Mouse (Mus musculus) embryonic facial prominence, embryonic 14.5 days (tissue): Measurements from ENCODE around the gene Ankrd60. TPM values are rescaled to one million over a fixed set of nuclear protein-coding genes. Genes with fewer than 3 reads are reported as not detected.

ENCODE experiments used
- ATAC-seq: fragments of 200-750 bp; cut with Nextera tagmentation; 2 replicates; pipeline ENCODE4 v1.8.0; 2017; ENCODE audit warnings: low read depth, moderate number of reproducible peaks, moderate TSS enrichment
- DNase-seq: peaks from one replicate; pipeline ENCODE4 v3.0.0-alpha.2; 2015; ENCODE audit warnings: low spot score
- H3K27ac ChIP-seq: fragments of 300-500 bp; sonication (generic); replicated peaks from 2 replicates; pipeline ENCODE4 v1.5.1; 2014; ENCODE audit warnings: low read depth, mild to moderate bottlenecking, low read length, moderate library complexity
- H3K27me3 ChIP-seq: fragments of 300-500 bp; sonication (generic); replicated peaks from 2 replicates; pipeline ENCODE4 v1.6.1; 2014; ENCODE audit warnings: low read length; ENCODE audit not compliant: control insufficient read depth, insufficient read depth
- H3K36me3 ChIP-seq: fragments of 300-500 bp; sonication (generic); 2 replicates; pipeline ENCODE4 v1.6.1; 2014; ENCODE audit warnings: low read length, mixed read lengths; ENCODE audit not compliant: control insufficient read depth, insufficient read depth
- H3K4me1 ChIP-seq: fragments of 300-500 bp; sonication (generic); 2 replicates; pipeline ENCODE4 v1.6.1; 2014; ENCODE audit warnings: antibody characterized with exemption, low read length; ENCODE audit not compliant: control insufficient read depth, insufficient read depth
- H3K4me2 ChIP-seq: fragments of 300-500 bp; sonication (generic); 2 replicates; pipeline ENCODE4 v1.6.1; 2014; ENCODE audit warnings: low read depth, mild to moderate bottlenecking, low read length, moderate library complexity, mixed read lengths
- H3K4me3 ChIP-seq: fragments of 300-500 bp; sonication (generic); 2 replicates; pipeline ENCODE4 v1.5.1; 2014; ENCODE audit warnings: low read depth, mild to moderate bottlenecking, low read length
- H3K9ac ChIP-seq: fragments of 300-500 bp; sonication (generic); 2 replicates; pipeline ENCODE4 v1.6.1; 2014; ENCODE audit warnings: low read depth, mild to moderate bottlenecking, low read length, moderate library complexity, mixed read lengths
- H3K9me3 ChIP-seq: fragments of 300-500 bp; sonication (generic); 2 replicates; pipeline ENCODE4 v1.6.1; 2016; ENCODE audit warnings: low read length; ENCODE audit not compliant: control insufficient read depth
- WGBS: fragments of 180-500 bp; shearing (Covaris S2); extraction: QIAGEN DNeasy Blood & Tissue Kit; methylation state at CpG from one replicate; pipeline ENCODE4 v1.1.7; 2014; 5-methylcytosine and 5-hydroxymethylcytosine counted together
- polyA plus RNA-seq: library from polyadenylated mRNA; unstranded; fragments of >200 nt; fragmentation: Nextera tagmentation; extraction: Ambion mirVana; gene quantifications from 2 replicates; pipeline ENCODE4 v1.2.1, GENCODE M21; 2014

The Ankrd60 gene
- polyA plus RNA-seq, result not detected in 2 replicates

- Histone ChIP-seq H3K9ac (peak within 1 kb of the TSS; percentile 65), H3K27me3 (peaks cover 2% of the 10 kb centered on the region; the same call in 1 of the 2 replicates), H3K4me3 (peak within 1 kb of the TSS; percentile 46), H3K9me3 (no peaks in the 10 kb centered on the region), H3K4me2 (peak within 1 kb of the TSS; percentile 81), H3K27ac (no peak within 1 kb of the TSS), H3K4me1 (peaks cover 5% of the 10 kb centered on the region), H3K36me3 (no peaks in the 10 kb centered on the region)
- 17% methylated on average over 26 of the region's 58 CpGs for WGBS
- DNase-seq (peak; percentile 31), ATAC-seq (peak; percentile 64)
These were observed at the start of gene Ankrd60 for GRCm38 (mm10) chr2:173577669-173578557. Ankrd60 (minus strand) TSS chr2:173578365.

GRCm38 (mm10) chr2:173625786-173626185, 47.6 kb upstream of the Ankrd60 start:
- Histone ChIP-seq H3K9ac (no peak overlapping the region), H3K9me3 (no peaks in the 10 kb centered on the region), H3K4me3 (no peak overlapping the region), H3K4me1 (0 out of 2 replicates have a peak, but pooled peaks cover 6% of the 10 kb centered on the region), H3K4me2 (no peak overlapping the region), H3K36me3 (no peaks in the 10 kb centered on the region), H3K27ac (no peak overlapping the region), H3K27me3 (no peaks in the 10 kb centered on the region)
- ATAC-seq (no peak), DNase-seq (no peak)
- 92% methylated on average over 3 of the region's 3 CpGs for WGBS

- Histone ChIP-seq H3K4me1 (0 out of 2 replicates have a peak, but pooled peaks cover 6% of the 10 kb centered on the region), H3K4me3 (no peak overlapping the region), H3K36me3 (no peaks in the 10 kb centered on the region), H3K27me3 (no peaks in the 10 kb centered on the region), H3K9ac (no peak overlapping the region), H3K9me3 (no peaks in the 10 kb centered on the region), H3K4me2 (no peak overlapping the region), H3K27ac (no peak overlapping the region)
- DNase-seq, result no peak
- ATAC-seq, result no peak
- 59% methylated on average over 7 of the region's 7 CpGs for WGBS
These were observed 46.5 kb upstream of the Ankrd60 start for GRCm38 (mm10) chr2:173624667-173625066.

GRCm38 (mm10) chr2:173622173-173622601, 44.0 kb upstream of the Ankrd60 start:
- Histone ChIP-seq H3K36me3 (no peaks in the 10 kb centered on the region), H3K9me3 (no peaks in the 10 kb centered on the region), H3K4me1 (0 out of 2 replicates have a peak, but pooled peaks cover 6% of the 10 kb centered on the region), H3K9ac (no peak overlapping the region), H3K4me2 (no peak overlapping the region), H3K27me3 (no peaks in the 10 kb centered on the region), H3K27ac (no peak overlapping the region), H3K4me3 (no peak overlapping the region)
- 45% methylated on average over 7 of the region's 7 CpGs for WGBS
- DNase-seq (peak; percentile 74), ATAC-seq (peak; percentile 62; the same call in 1 of the 2 replicates)

- H3K27ac ChIP-seq, result no peak overlapping the region
- no peak overlapping the region for H3K4me3 ChIP-seq
- H3K36me3 ChIP-seq, result no peaks in the 10 kb centered on the region
- H3K4me2 ChIP-seq, result no peak overlapping the region
- ATAC-seq (no peak), DNase-seq (no peak)
- H3K9ac ChIP-seq, result no peak overlapping the region
- H3K27me3 ChIP-seq, result no peaks in the 10 kb centered on the region
- H3K4me1 ChIP-seq, result 0 out of 2 replicates have a peak, but pooled peaks cover 6% of the 10 kb centered on the region
- no peaks in the 10 kb centered on the region for H3K9me3 ChIP-seq
- WGBS, result 88% methylated on average over 4 of the region's 4 CpGs
These were observed 42.5 kb upstream of the Ankrd60 start for GRCm38 (mm10) chr2:173620645-173621044.

- Histone ChIP-seq H3K36me3 (peaks cover 11% of the 10 kb centered on the region; the same call in 1 of the 2 replicates), H3K9me3 (no peaks in the 10 kb centered on the region), H3K4me2 (no peak overlapping the region), H3K4me3 (no peak overlapping the region), H3K27ac (no peak overlapping the region), H3K4me1 (0 out of 2 replicates have a peak, but pooled peaks cover 6% of the 10 kb centered on the region), H3K9ac (no peak overlapping the region), H3K27me3 (no peaks in the 10 kb centered on the region)
- DNase-seq (no peak), ATAC-seq (no peak)
- WGBS, result 88% methylated on average over 5 of the region's 5 CpGs
These were observed 41.0 kb upstream of the Ankrd60 start for GRCm38 (mm10) chr2:173619132-173619531.

GRCm38 (mm10) chr2:173616156-173616555, 38.0 kb upstream of the Ankrd60 start:
- Histone ChIP-seq H3K4me1 (no peaks in the 10 kb centered on the region), H3K36me3 (peaks cover 11% of the 10 kb centered on the region; the same call in 1 of the 2 replicates), H3K9me3 (no peaks in the 10 kb centered on the region), H3K9ac (no peak overlapping the region), H3K27me3 (no peaks in the 10 kb centered on the region), H3K27ac (no peak overlapping the region), H3K4me2 (no peak overlapping the region), H3K4me3 (no peak overlapping the region)
- WGBS, result 76% methylated on average over 7 of the region's 7 CpGs
- no peak for DNase-seq
- ATAC-seq, result no peak

GRCm38 (mm10) chr2:173615378-173616081, 37.4 kb upstream of the Ankrd60 start:
- Histone ChIP-seq H3K27me3 (no peaks in the 10 kb centered on the region), H3K4me2 (no peak overlapping the region), H3K9ac (no peak overlapping the region), H3K36me3 (peaks cover 13% of the 10 kb centered on the region; the same call in 1 of the 2 replicates), H3K9me3 (no peaks in the 10 kb centered on the region), H3K4me1 (no peaks in the 10 kb centered on the region), H3K27ac (no peak overlapping the region), H3K4me3 (no peak overlapping the region)
- ATAC-seq, result no peak
- peak; percentile 48 for DNase-seq
- 82% methylated on average over 11 of the region's 11 CpGs for WGBS
